Mouse (Mus musculus) neural tube, embryonic 12.5 days (tissue): ENCODE measurements around the gene Wfdc18. TPM values are rescaled to one million over a fixed set of nuclear protein-coding genes. Genes with fewer than 3 reads are reported as not detected.

Experiments
- ATAC-seq: fragments of 200-750 bp; cut with Nextera tagmentation; 2 replicates; pipeline ENCODE4 v1.8.0; 2017; ENCODE audit warnings: low read depth, mild to moderate bottlenecking, moderate TSS enrichment, moderate library complexity; ENCODE audit not compliant: low FRiP score
- H3K27ac ChIP-seq: fragments of 300-500 bp; sonication (generic); 2 replicates; pipeline ENCODE4 v1.5.1; 2016
- H3K27me3 ChIP-seq: fragments of 300-500 bp; sonication (generic); replicated peaks from 2 replicates; pipeline ENCODE4 v1.6.1; 2016; ENCODE audit warnings: mild to moderate bottlenecking
- H3K36me3 ChIP-seq: fragments of 300-500 bp; sonication (generic); 2 replicates; pipeline ENCODE4 v1.6.1; 2016; ENCODE audit warnings: mild to moderate bottlenecking
- H3K4me1 ChIP-seq: fragments of 300-500 bp; sonication (generic); 2 replicates; pipeline ENCODE4 v1.6.1; 2016
- H3K4me2 ChIP-seq: fragments of 300-500 bp; sonication (generic); replicated peaks from 2 replicates; pipeline ENCODE4 v1.6.1; 2016; ENCODE audit warnings: mild to moderate bottlenecking
- H3K4me3 ChIP-seq: fragments of 300-500 bp; sonication (generic); 2 replicates; pipeline ENCODE4 v1.5.1; 2016
- H3K9ac ChIP-seq: fragments of 300-500 bp; sonication (generic); 2 replicates; pipeline ENCODE4 v1.6.1; 2016; ENCODE audit warnings: mild to moderate bottlenecking
- H3K9me3 ChIP-seq: fragments of 300-500 bp; sonication (generic); 2 replicates; pipeline ENCODE4 v1.6.1; 2016; ENCODE audit warnings: mild to moderate bottlenecking
- WGBS: fragments of 180-500 bp; shearing (Covaris S2); methylation state at CpG from one replicate; pipeline ENCODE4 v1.1.7; 2016; 5-methylcytosine and 5-hydroxymethylcytosine counted together
- polyA plus RNA-seq: library from polyadenylated mRNA; unstranded; fragments of >200 nt; fragmentation: Nextera tagmentation; extraction: Ambion mirVana; gene quantifications from 2 replicates; pipeline ENCODE4 v1.2.1, GENCODE M21; 2016

Wfdc18 gene
- not detected in 2 replicates for polyA plus RNA-seq

GRCm38 (mm10) chr11:83708715-83709114, at the start of gene Wfdc18:
Gene Wfdc18, plus strand, starts transcription at chr11:83709015.
- Histone ChIP-seq H3K27ac (no peak within 1 kb of the TSS), H3K4me2 (no peak within 1 kb of the TSS), H3K27me3 (no peaks in the 10 kb centered on the region), H3K4me3 (no peak within 1 kb of the TSS), H3K9ac (no peak within 1 kb of the TSS), H3K36me3 (no peaks in the 10 kb centered on the region), H3K4me1 (no peaks in the 10 kb centered on the region), H3K9me3 (no peaks in the 10 kb centered on the region)
- no peak for ATAC-seq
- 69% methylated on average over 4 of the region's 4 CpGs for WGBS

GRCm38 (mm10) chr11:83662204-83662603, 46.6 kb upstream of the Wfdc18 start, which contains the start of gene Ccl4:
Gene Ccl4, plus strand, starts transcription at chr11:83662584.
- H3K4me3 ChIP-seq = no peak within 1 kb of the TSS
- WGBS = 86% methylated on average over 6 of the region's 6 CpGs
- H3K27me3 ChIP-seq = no peaks in the 10 kb centered on the region
- H3K9ac ChIP-seq = no peak within 1 kb of the TSS
- H3K4me2 ChIP-seq = no peak within 1 kb of the TSS
- no peak within 1 kb of the TSS for H3K27ac ChIP-seq
- H3K36me3 ChIP-seq = no peaks in the 10 kb centered on the region
- no peak for ATAC-seq
- H3K4me1 ChIP-seq = no peaks in the 10 kb centered on the region
- no peaks in the 10 kb centered on the region for H3K9me3 ChIP-seq

GRCm38 (mm10) chr11:83663532-83663931, 45.3 kb upstream of the Wfdc18 start:
- no peak overlapping the region for H3K27ac ChIP-seq

GRCm38 (mm10) chr11:83671743-83672142, 37.1 kb upstream of the Wfdc18 start:
- H3K4me3 ChIP-seq = no peak overlapping the region
- H3K9ac ChIP-seq = no peak overlapping the region
- H3K4me2 ChIP-seq = no peak overlapping the region
- no peaks in the 10 kb centered on the region for H3K4me1 ChIP-seq
- no peak overlapping the region for H3K27ac ChIP-seq
- ATAC-seq = no peak
- H3K9me3 ChIP-seq = no peaks in the 10 kb centered on the region
- H3K36me3 ChIP-seq = no peaks in the 10 kb centered on the region
- no peaks in the 10 kb centered on the region for H3K27me3 ChIP-seq

More at GRCm38 (mm10) chr11:83663532-83663931, 45.3 kb upstream of the Wfdc18 start:
- Histone ChIP-seq H3K27me3 (no peaks in the 10 kb centered on the region), H3K4me2 (no peak overlapping the region), H3K36me3 (no peaks in the 10 kb centered on the region), H3K4me1 (no peaks in the 10 kb centered on the region), H3K4me3 (no peak overlapping the region), H3K9me3 (no peaks in the 10 kb centered on the region), H3K9ac (no peak overlapping the region)
- ATAC-seq = no peak
- 90% methylated on average over 5 of the region's 5 CpGs for WGBS

- Histone ChIP-seq H3K4me1 (no peaks in the 10 kb centered on the region), H3K36me3 (no peaks in the 10 kb centered on the region), H3K27ac (no peak overlapping the region), H3K9ac (no peak overlapping the region), H3K9me3 (no peaks in the 10 kb centered on the region), H3K27me3 (no peaks in the 10 kb centered on the region), H3K4me3 (no peak overlapping the region), H3K4me2 (no peak overlapping the region)
- ATAC-seq = no peak
- 97% methylated on average over 1 of the region's 1 CpGs for WGBS
Measured at GRCm38 (mm10) chr11:83675665-83676064, 33.1 kb upstream of the Wfdc18 start.

- H3K9ac ChIP-seq = no peak overlapping the region
- 79% methylated on average over 1 of the region's 1 CpGs for WGBS
- no peaks in the 10 kb centered on the region for H3K36me3 ChIP-seq
- no peaks in the 10 kb centered on the region for H3K9me3 ChIP-seq
- H3K4me2 ChIP-seq = no peak overlapping the region
- no peaks in the 10 kb centered on the region for H3K4me1 ChIP-seq
- ATAC-seq = no peak
- no peaks in the 10 kb centered on the region for H3K27me3 ChIP-seq
- no peak overlapping the region for H3K4me3 ChIP-seq
- no peak overlapping the region for H3K27ac ChIP-seq
Measured at GRCm38 (mm10) chr11:83689918-83690317, 18.9 kb upstream of the Wfdc18 start.

- ATAC-seq = no peak
- 53% methylated on average over 1 of the region's 1 CpGs for WGBS
Measured at GRCm38 (mm10) chr11:83692008-83692407, 16.8 kb upstream of the Wfdc18 start.

GRCm38 (mm10) chr11:83703705-83704104, 5.1 kb upstream of the Wfdc18 start, which contains the start of gene Wfdc17:
Gene Wfdc17, plus strand, starts transcription at chr11:83703991.
- no peaks in the 10 kb centered on the region for H3K4me1 ChIP-seq
- H3K9ac ChIP-seq = no peak within 1 kb of the TSS
- WGBS = 15% methylated on average over 1 of the region's 1 CpGs
- no peaks in the 10 kb centered on the region for H3K36me3 ChIP-seq
- H3K27ac ChIP-seq = no peak within 1 kb of the TSS
- ATAC-seq = no peak
- H3K9me3 ChIP-seq = no peaks in the 10 kb centered on the region
- H3K27me3 ChIP-seq = no peaks in the 10 kb centered on the region
- H3K4me3 ChIP-seq = no peak within 1 kb of the TSS
- no peak within 1 kb of the TSS for H3K4me2 ChIP-seq

More at GRCm38 (mm10) chr11:83692008-83692407, 16.8 kb upstream of the Wfdc18 start:
- H3K4me2 ChIP-seq = no peak overlapping the region
- no peak overlapping the region for H3K9ac ChIP-seq
- no peaks in the 10 kb centered on the region for H3K36me3 ChIP-seq
- no peak overlapping the region for H3K4me3 ChIP-seq
- no peaks in the 10 kb centered on the region for H3K4me1 ChIP-seq
- H3K27me3 ChIP-seq = no peaks in the 10 kb centered on the region
- H3K9me3 ChIP-seq = no peaks in the 10 kb centered on the region
- no peak overlapping the region for H3K27ac ChIP-seq

- Histone ChIP-seq H3K27ac (no peak overlapping the region), H3K4me2 (no peak overlapping the region), H3K4me1 (no peaks in the 10 kb centered on the region), H3K9me3 (no peaks in the 10 kb centered on the region), H3K27me3 (no peaks in the 10 kb centered on the region), H3K9ac (no peak overlapping the region), H3K36me3 (no peaks in the 10 kb centered on the region), H3K4me3 (no peak overlapping the region)
- no peak for ATAC-seq
- WGBS = 92% methylated on average over 5 of the region's 5 CpGs
Measured at GRCm38 (mm10) chr11:83709683-83710082, 868 bp downstream of the Wfdc18 start.

GRCm38 (mm10) chr11:83712671-83713070, 3.9 kb downstream of the Wfdc18 start:
- no peaks in the 10 kb centered on the region for H3K36me3 ChIP-seq
- H3K27ac ChIP-seq = no peak overlapping the region
- no peaks in the 10 kb centered on the region for H3K27me3 ChIP-seq
- no peaks in the 10 kb centered on the region for H3K4me1 ChIP-seq
- 88% methylated on average over 1 of the region's 1 CpGs for WGBS
- no peak overlapping the region for H3K4me3 ChIP-seq
- H3K4me2 ChIP-seq = no peak overlapping the region
- no peaks in the 10 kb centered on the region for H3K9me3 ChIP-seq
- H3K9ac ChIP-seq = no peak overlapping the region
- ATAC-seq = no peak

- Histone ChIP-seq H3K9ac (no peak overlapping the region), H3K4me3 (no peak overlapping the region), H3K4me2 (no peak overlapping the region), H3K27ac (no peak overlapping the region), H3K9me3 (no peaks in the 10 kb centered on the region), H3K4me1 (no peaks in the 10 kb centered on the region), H3K27me3 (no peaks in the 10 kb centered on the region), H3K36me3 (no peaks in the 10 kb centered on the region)
- ATAC-seq = no peak
- 84% methylated on average over 2 of the region's 2 CpGs for WGBS
Measured at GRCm38 (mm10) chr11:83713925-83714324, 5.1 kb downstream of the Wfdc18 start.

GRCm38 (mm10) chr11:83717042-83717665, 8.3 kb downstream of the Wfdc18 start:
- no peaks in the 10 kb centered on the region for H3K9me3 ChIP-seq
- H3K27me3 ChIP-seq = no peaks in the 10 kb centered on the region
- H3K9ac ChIP-seq = no peak overlapping the region
- no peaks in the 10 kb centered on the region for H3K36me3 ChIP-seq
- H3K4me1 ChIP-seq = no peaks in the 10 kb centered on the region
- no peak overlapping the region for H3K4me2 ChIP-seq
- no peak overlapping the region for H3K27ac ChIP-seq
- 90% methylated on average over 6 of the region's 6 CpGs for WGBS
- no peak for ATAC-seq
- no peak overlapping the region for H3K4me3 ChIP-seq

- ATAC-seq = no peak
- Histone ChIP-seq H3K9me3 (no peaks in the 10 kb centered on the region), H3K27me3 (no peaks in the 10 kb centered on the region), H3K4me3 (no peak overlapping the region), H3K36me3 (no peaks in the 10 kb centered on the region), H3K4me2 (no peak overlapping the region), H3K27ac (no peak overlapping the region), H3K4me1 (no peaks in the 10 kb centered on the region), H3K9ac (no peak overlapping the region)
Measured at GRCm38 (mm10) chr11:83720766-83721165, 12.0 kb downstream of the Wfdc18 start.
